Mouse (Mus musculus) liver, embryonic 14.5 days (tissue): Measurements from ENCODE around the gene Smim14. TPM values are rescaled to one million over a fixed set of nuclear protein-coding genes. Genes with fewer than 3 reads are reported as not detected.

Experiments
- ATAC-seq: fragments of 200-750 bp; cut with Nextera tagmentation; 2 replicates; pipeline ENCODE4 v1.8.0; 2017; ENCODE audit warnings: moderate number of reproducible peaks, mild to moderate bottlenecking, moderate library complexity; ENCODE audit not compliant: insufficient read depth
- DNase-seq, 3 experiments: peaks; one replicate each; pipeline ENCODE4 v3.0.0-alpha.2; 2012 to 2013; ENCODE audit warnings: low read depth in 3 of 3, low spot score in 3 of 3
- H3K27ac ChIP-seq: fragments of 300-500 bp; sonication (generic); 2 replicates; pipeline ENCODE4 v1.5.1; 2014; ENCODE audit warnings: moderate library complexity, mild to moderate bottlenecking, control low read depth, inconsistent platforms
- H3K27me3 ChIP-seq: fragments of 300-500 bp; sonication (generic); 2 replicates; pipeline ENCODE4 v1.6.1; 2014; ENCODE audit warnings: mild to moderate bottlenecking, low read length, moderate library complexity; ENCODE audit not compliant: control insufficient read depth, insufficient read depth
- H3K36me3 ChIP-seq: fragments of 300-500 bp; sonication (generic); replicated peaks from 2 replicates; pipeline ENCODE4 v1.6.1; 2014; ENCODE audit warnings: low read depth; ENCODE audit not compliant: control insufficient read depth, insufficient read depth
- H3K4me1 ChIP-seq, 2 experiments: fragments of 200-500 bp in 1 of 2; fragments of 300-500 bp in 1 of 2; sonication (generic) in 1 of 2; replicated peaks; 2 replicates each; pipeline ENCODE4 v1.6.1; 2012 to 2014; ENCODE audit warnings: antibody characterized with exemption in 1 of 2, inconsistent platforms in 1 of 2, low read length in 1 of 2; ENCODE audit not compliant: control insufficient read depth in 2 of 2, insufficient read depth in 2 of 2
- H3K4me2 ChIP-seq: fragments of 300-500 bp; sonication (generic); 2 replicates; pipeline ENCODE4 v1.6.1; 2014; ENCODE audit warnings: low read depth, mild to moderate bottlenecking, control low read depth, moderate library complexity
- H3K4me3 ChIP-seq, 2 experiments: fragments of 200-500 bp in 1 of 2; fragments of 300-500 bp in 1 of 2; sonication (generic) in 1 of 2; 2 replicates each; pipeline ENCODE4 v1.5.1; 2012 to 2014; ENCODE audit warnings: low read depth in 2 of 2, low read length in 2 of 2, mild to moderate bottlenecking in 2 of 2, control low read depth in 1 of 2, inconsistent platforms in 1 of 2, moderate library complexity in 1 of 2; ENCODE audit not compliant: insufficient read depth in 1 of 2
- H3K9ac ChIP-seq: fragments of 300-500 bp; sonication (generic); replicated peaks from 2 replicates; pipeline ENCODE4 v1.6.1; 2014; ENCODE audit warnings: mild to moderate bottlenecking, control low read depth, moderate library complexity
- H3K9me3 ChIP-seq: fragments of 300-500 bp; sonication (generic); 2 replicates; pipeline ENCODE4 v1.6.1; 2016; ENCODE audit warnings: low read length, mixed read lengths; ENCODE audit not compliant: control insufficient read depth
- CTCF ChIP-seq: IDR thresholded peaks from 2 replicates; pipeline ENCODE4 v1.5.1; 2016; ENCODE audit warnings: antibody characterized with exemption, low read depth, control low read depth
- EP300 ChIP-seq: IDR thresholded peaks from 2 replicates; pipeline ENCODE4 v1.6.1; 2016; ENCODE audit warnings: antibody characterized with exemption, low read depth
- WGBS: fragments of 180-500 bp; shearing (Covaris S2); extraction: QIAGEN DNeasy Blood & Tissue Kit; methylation state at CpG from one replicate; pipeline ENCODE4 v1.1.7; 2014; ENCODE audit not compliant: insufficient replicate concordance; 5-methylcytosine and 5-hydroxymethylcytosine counted together
- polyA plus RNA-seq, 2 experiments: library from polyadenylated mRNA; depleted of rRNA in 1 of 2; stranded (reverse) in 1 of 2; unstranded in 1 of 2; fragments of >200 nt; fragmentation: Nextera tagmentation in 1 of 2; extraction: Ambion mirVana in 1 of 2; gene quantifications; 2 replicates each; pipeline versions ENCODE4 v1.2.1 to v1.2.3; 2012 to 2014

Gene Smim14
- polyA plus RNA-seq, 2 experiments: 15.4 to 39.9 TPM

- H3K27me3 ChIP-seq: no peaks in the 10 kb centered on the region
- ATAC-seq: no peak
- no peaks in the 10 kb centered on the region for H3K9me3 ChIP-seq
- no peak overlapping the region for H3K4me3 ChIP-seq
- DNase-seq: no peak
- H3K36me3 ChIP-seq: peaks cover 2% of the 10 kb centered on the region
- H3K27ac ChIP-seq: no peak overlapping the region
- 81% methylated on average over 8 of the region's 8 CpGs for WGBS
- H3K9ac ChIP-seq: no peak overlapping the region
- no peak overlapping the region for H3K4me2 ChIP-seq
- peaks cover 5 to 12% of the 10 kb centered on the region in 2 experiments; a peak in 3 of 4 replicates for H3K4me1 ChIP-seq
- TF ChIP-seq EP300 (no peak), CTCF (no peak)
These were observed 114.2 kb downstream of the Smim14 start for GRCm38 (mm10) chr5:65422803-65423202.

GRCm38 (mm10) chr5:65420822-65421221 lies 116.2 kb downstream of the Smim14 start:
- H3K4me1 ChIP-seq: peaks cover 11 to 19% of the 10 kb centered on the region in 2 experiments; a peak in 3 of 4 replicates
- no peaks in the 10 kb centered on the region for H3K36me3 ChIP-seq
- H3K4me3 ChIP-seq: no peak overlapping the region
- H3K27me3 ChIP-seq: no peaks in the 10 kb centered on the region
- H3K9ac ChIP-seq: no peak overlapping the region; the same call in 1 of the 2 replicates
- DNase-seq (peak in 1 of 3 experiments; percentile 20), ATAC-seq (no peak)
- H3K9me3 ChIP-seq: no peaks in the 10 kb centered on the region
- no peak overlapping the region for H3K4me2 ChIP-seq
- WGBS: 18% methylated on average over 6 of the region's 6 CpGs
- H3K27ac ChIP-seq: no peak overlapping the region
- TF ChIP-seq EP300 (no peak), CTCF (no peak)

- no peak overlapping the region for H3K27ac ChIP-seq
- ATAC-seq: no peak
- no peaks in the 10 kb centered on the region for H3K36me3 ChIP-seq
- WGBS: 80% methylated on average over 10 of the region's 10 CpGs
- H3K9me3 ChIP-seq: no peaks in the 10 kb centered on the region
- no peaks in the 10 kb centered on the region for H3K27me3 ChIP-seq
- no peak overlapping the region for H3K9ac ChIP-seq
- TF ChIP-seq EP300 (no peak), CTCF (no peak)
- DNase-seq: no peak
- peaks cover 16 to 27% of the 10 kb centered on the region in 2 experiments for H3K4me1 ChIP-seq
- no peak overlapping the region for H3K4me2 ChIP-seq
- H3K4me3 ChIP-seq: no peak overlapping the region
These were observed 117.8 kb downstream of the Smim14 start for GRCm38 (mm10) chr5:65419136-65419535.

- Histone ChIP-seq H3K9ac (peak overlapping the region; percentile 65), H3K9me3 (no peaks in the 10 kb centered on the region), H3K27me3 (no peaks in the 10 kb centered on the region), H3K36me3 (no peaks in the 10 kb centered on the region), H3K4me3 (peak overlapping the region; percentile 3 to 31; a peak in 2 of 4 replicates), H3K27ac (peak overlapping the region; percentile 75), H3K4me1 (peaks cover 15 to 23% of the 10 kb centered on the region in 2 experiments), H3K4me2 (peak overlapping the region; percentile 67)
- TF ChIP-seq CTCF (peak; percentile 47), EP300 (peak; percentile 65)
- peak; percentile 96 for ATAC-seq
- DNase-seq: peak; percentile 70 to 72 (median 71)
- WGBS: 29% methylated on average over 26 of the region's 26 CpGs
These were observed 121.1 kb downstream of the Smim14 start for GRCm38 (mm10) chr5:65415653-65416458.

- Histone ChIP-seq H3K36me3 (peaks cover 8% of the 10 kb centered on the region), H3K27ac (no peak overlapping the region), H3K27me3 (no peaks in the 10 kb centered on the region), H3K4me3 (no peak overlapping the region), H3K9me3 (no peaks in the 10 kb centered on the region), H3K9ac (no peak overlapping the region), H3K4me2 (no peak overlapping the region), H3K4me1 (no peaks in the 10 kb centered on the region)
- no peak for DNase-seq
- WGBS: 87% methylated on average over 12 of the region's 12 CpGs
- TF ChIP-seq EP300 (no peak), CTCF (no peak)
- ATAC-seq: no peak
These were observed 129.0 kb downstream of the Smim14 start for GRCm38 (mm10) chr5:65407989-65408388.
